Mouse (Mus musculus): Measurements from ENCODE around the gene Esm1.
A peak's percentile ranks its signal among the peaks of the same experiment; 100 is the strongest.
"Not testable (repeated sequence)": the region's sequence is repeated elsewhere in the genome, so short reads cannot be mapped to it uniquely, and the experiment has no call there.

The Esm1 gene

GRCm38 (mm10) chr13:113227666-113228463 is 18.4 kb downstream of the Esm1 start:
- DNase-seq (ENCODE audit: low spot score in 2 of 2), result no peak

DNA sequence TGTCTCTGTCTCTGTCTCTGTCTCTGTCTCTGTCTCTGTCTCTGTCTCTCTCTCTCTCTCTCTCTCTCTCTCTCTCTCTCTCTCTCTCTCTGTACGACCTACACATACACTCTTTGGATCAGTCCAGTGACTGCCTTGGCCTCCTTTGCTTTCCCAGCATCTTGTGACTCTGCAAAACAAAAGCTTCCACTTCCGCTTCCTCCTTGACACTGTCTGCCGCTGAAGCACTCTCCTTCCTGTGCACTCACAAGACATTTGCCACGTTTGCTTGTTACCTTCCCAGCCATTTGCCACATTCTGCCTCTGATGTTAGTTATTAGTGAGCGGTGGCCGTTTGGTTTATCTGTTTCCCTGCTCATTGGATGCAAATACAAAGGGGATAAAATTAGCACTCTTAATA is 32.7 kb downstream of the Esm1 start:
- no peak for DNase-seq (ENCODE audit: low spot score in 2 of 2)

GRCm38 (mm10) chr13:113245025-113245424 is 35.6 kb downstream of the Esm1 start:
- no peak for DNase-seq (ENCODE audit: low spot score in 2 of 2)

DNA sequence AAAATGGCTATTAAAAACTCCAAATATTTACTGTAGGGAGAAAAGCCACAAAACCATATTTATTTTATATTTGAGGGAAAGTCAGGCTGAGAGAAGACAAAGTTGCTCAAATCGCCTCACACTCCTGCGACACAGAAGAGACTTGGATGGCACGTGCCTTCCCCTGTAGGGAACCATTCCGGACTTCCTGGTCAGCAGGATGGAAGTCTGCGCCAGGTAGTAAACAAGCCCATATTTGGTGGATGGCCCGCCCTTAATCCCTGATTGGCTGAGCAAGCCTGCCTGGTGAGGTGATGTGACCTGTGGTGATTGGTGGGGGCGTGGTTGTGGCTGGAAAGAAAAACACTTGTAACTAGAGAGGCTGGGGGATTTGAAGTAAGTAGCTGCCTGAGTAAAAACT is 43.1 kb downstream of the Esm1 start:
- not testable (repeated sequence) for DNase-seq (ENCODE audit: low spot score in 2 of 2)

GRCm38 (mm10) chr13:113256766-113257165 is 47.3 kb downstream of the Esm1 start:
- no peak for DNase-seq (ENCODE audit: low spot score in 2 of 2)

- DNase-seq (ENCODE audit: low spot score in 2 of 2), result no peak
Observed at GRCm38 (mm10) chr13:113257190-113257589, 47.7 kb downstream of the Esm1 start.

DNA sequence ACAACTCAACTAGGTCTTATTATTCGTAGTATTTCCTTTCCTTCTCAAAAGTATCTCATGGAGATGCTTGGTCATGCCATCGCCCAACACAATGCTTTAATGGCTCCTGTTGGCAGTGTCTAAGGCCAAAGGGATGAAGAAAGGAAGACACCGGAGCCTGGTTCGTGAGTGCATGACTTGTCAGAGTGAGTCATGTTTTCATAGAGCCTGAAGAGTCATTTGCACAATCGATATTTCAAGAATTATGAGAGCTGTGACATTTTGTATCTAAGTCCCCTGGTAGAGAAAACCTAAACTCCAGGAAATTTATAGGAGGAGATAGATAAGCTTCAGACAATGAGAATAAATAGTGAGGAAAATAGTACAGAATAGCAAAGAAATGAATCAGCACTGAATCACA is 49.8 kb downstream of the Esm1 start:
- no peak for DNase-seq (ENCODE audit: low spot score in 2 of 2)

DNA sequence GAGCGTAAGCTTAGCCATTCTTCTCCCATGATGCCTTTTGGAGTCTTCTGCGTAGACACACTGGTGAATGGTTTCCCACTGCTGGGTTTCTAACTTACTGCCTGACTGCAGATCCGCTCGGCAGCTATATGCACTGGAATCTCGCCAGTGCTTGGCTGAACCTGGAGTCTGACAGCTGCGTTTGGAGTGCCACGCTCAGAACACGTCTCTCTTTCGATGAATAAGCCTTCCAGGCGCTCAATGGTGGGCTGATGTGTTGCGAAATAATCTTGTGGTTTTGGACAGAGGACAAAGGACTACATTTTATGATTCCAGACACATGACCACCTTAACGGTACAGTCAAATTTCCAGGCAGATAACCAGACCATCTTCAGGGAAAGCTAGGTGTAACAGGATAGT is 53.4 kb downstream of the Esm1 start:
- peak; percentile 15 to 38 for DNase-seq (ENCODE audit: low spot score in 2 of 2)

DNA sequence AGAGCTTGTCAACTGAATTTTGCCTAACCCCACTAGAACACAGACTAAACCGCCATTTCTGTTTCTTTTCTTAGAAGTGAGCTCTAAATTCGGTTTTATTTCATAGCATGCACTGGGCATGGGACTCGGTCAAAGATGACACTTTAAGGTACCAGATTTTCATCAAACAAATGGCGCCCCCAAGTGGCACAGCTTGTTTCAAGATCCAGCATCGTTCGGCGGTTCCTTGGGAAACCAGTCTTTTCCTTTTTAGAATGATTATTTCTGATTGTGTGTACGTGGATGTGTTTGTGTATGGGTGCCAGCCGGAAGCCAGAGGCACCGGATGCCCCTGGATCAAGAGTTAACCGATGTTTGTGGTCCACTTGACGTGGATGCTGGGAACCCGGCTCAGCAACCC is 55.8 kb downstream of the Esm1 start:
- DNase-seq (ENCODE audit: low spot score in 2 of 2), result peak; percentile 10 to 34

DNA sequence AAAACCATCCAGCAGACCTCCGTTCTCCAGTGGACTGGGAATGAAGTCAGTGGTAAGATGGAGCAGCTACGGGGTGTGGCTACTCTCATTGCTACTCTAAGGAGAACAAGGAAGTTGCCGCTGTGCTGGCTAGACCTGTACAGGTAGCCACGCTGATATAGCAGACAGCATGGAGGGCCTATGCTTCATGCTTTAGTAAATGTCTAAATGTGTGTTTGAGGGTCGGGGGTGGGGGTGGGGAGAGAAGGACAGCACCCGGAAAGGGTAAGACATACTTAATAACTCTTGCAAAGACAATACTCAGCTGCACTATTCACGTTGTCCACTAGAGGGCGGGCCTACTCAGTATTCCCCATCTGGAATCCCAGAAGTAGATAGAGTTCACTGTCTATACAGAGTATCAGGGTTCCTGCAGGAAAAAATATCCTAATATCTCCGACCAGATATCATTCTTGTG is 57.1 kb downstream of the Esm1 start:
- peak in 1 of 2 experiments; percentile 60 for DNase-seq (ENCODE audit: low spot score in 2 of 2)

GRCm38 (mm10) chr13:113267204-113267603 is 57.7 kb downstream of the Esm1 start:
- no peak for DNase-seq (ENCODE audit: low spot score in 2 of 2)
